Mouse (Mus musculus) forebrain, embryonic 14.5 days (tissue): ENCODE results near the gene Cpox. TPM values are rescaled to one million over a fixed set of nuclear protein-coding genes. Genes with fewer than 3 reads are reported as not detected.
"Not testable (repeated sequence)": the region's sequence is repeated elsewhere in the genome, so short reads cannot be mapped to it uniquely, and the experiment has no call there.

Experiments
- ATAC-seq: fragments of 200-750 bp; cut with Nextera tagmentation; 2 replicates; pipeline ENCODE4 v1.8.0; 2017; ENCODE audit warnings: mild to moderate bottlenecking, moderate library complexity
- DNase-seq: peaks from one replicate; pipeline ENCODE4 v3.0.0-alpha.2; 2015; ENCODE audit warnings: low spot score
- H3K27ac ChIP-seq: fragments of 300-500 bp; sonication (generic); 2 replicates; pipeline ENCODE4 v1.5.1; 2014; ENCODE audit warnings: low read depth, mild to moderate bottlenecking, control low read depth, low read length, moderate library complexity
- H3K27me3 ChIP-seq: fragments of 300-500 bp; sonication (generic); replicated peaks from 2 replicates; pipeline ENCODE4 v1.6.1; 2014; ENCODE audit warnings: low read length, control low read depth, mixed read lengths; ENCODE audit not compliant: control insufficient read depth, insufficient read depth
- H3K36me3 ChIP-seq: fragments of 300-500 bp; sonication (generic); 2 replicates; pipeline ENCODE4 v1.6.1; 2014; ENCODE audit warnings: low read length, control low read depth; ENCODE audit not compliant: control insufficient read depth, insufficient read depth
- H3K4me1 ChIP-seq: fragments of 300-500 bp; sonication (generic); 2 replicates; pipeline ENCODE4 v1.6.1; 2014; ENCODE audit warnings: antibody characterized with exemption, low read length, control low read depth; ENCODE audit not compliant: control insufficient read depth, insufficient read depth
- H3K4me2 ChIP-seq: fragments of 300-500 bp; sonication (generic); 2 replicates; pipeline ENCODE4 v1.6.1; 2014; ENCODE audit warnings: mild to moderate bottlenecking, control low read depth, low read length
- H3K4me3 ChIP-seq: fragments of 300-500 bp; sonication (generic); 2 replicates; pipeline ENCODE4 v1.5.1; 2014; ENCODE audit warnings: low read depth, low read length, control low read depth
- H3K9ac ChIP-seq: fragments of 300-500 bp; sonication (generic); 2 replicates; pipeline ENCODE4 v1.6.1; 2014; ENCODE audit warnings: mild to moderate bottlenecking, low read length, control low read depth, moderate library complexity
- H3K9me3 ChIP-seq: fragments of 300-500 bp; sonication (generic); replicated peaks from 2 replicates; pipeline ENCODE4 v1.6.1; 2016; ENCODE audit warnings: low read length, control low read depth, mixed read lengths; ENCODE audit not compliant: control insufficient read depth
- WGBS: fragments of 180-500 bp; shearing (Covaris S2); extraction: QIAGEN DNeasy Blood & Tissue Kit; methylation state at CpG from one replicate; pipeline ENCODE4 v1.1.7; 2014; 5-methylcytosine and 5-hydroxymethylcytosine counted together
- polyA plus RNA-seq: library from polyadenylated mRNA; unstranded; fragments of >200 nt; fragmentation: Nextera tagmentation; extraction: Ambion mirVana; gene quantifications from 2 replicates; pipeline ENCODE4 v1.2.1, GENCODE M21; 2014

Cpox gene
- polyA plus RNA-seq, 1 experiment from 2014 or later: 8.9 TPM

DNA sequence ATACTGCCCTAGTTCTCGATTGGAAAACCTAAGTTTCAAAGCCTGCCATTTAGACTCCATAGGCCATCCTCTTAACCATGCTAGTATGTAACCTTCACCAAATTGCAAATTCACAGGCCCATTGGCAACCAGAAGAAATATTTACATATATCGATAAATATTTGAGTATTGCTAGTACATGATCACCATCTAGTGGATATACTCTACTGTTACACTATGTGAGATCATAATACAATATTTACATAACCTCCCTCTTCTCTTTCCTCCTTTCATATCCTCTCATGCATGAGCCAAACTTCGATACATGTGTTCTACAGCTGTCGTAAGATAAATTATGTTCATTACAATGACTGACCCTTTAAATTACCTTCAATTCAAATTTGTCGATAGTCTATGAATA, 7.1 kb upstream of the Cpox start:
- no peak overlapping the region for H3K4me2 ChIP-seq
- no peaks in the 10 kb centered on the region for H3K9me3 ChIP-seq
- H3K27me3 ChIP-seq: no peaks in the 10 kb centered on the region
- H3K9ac ChIP-seq: no peak overlapping the region
- DNase-seq (peak; percentile 64), ATAC-seq (peak; percentile 55; the same call in 1 of the 2 replicates)
- H3K27ac ChIP-seq: no peak overlapping the region
- no peaks in the 10 kb centered on the region for H3K36me3 ChIP-seq
- no peaks in the 10 kb centered on the region for H3K4me1 ChIP-seq
- H3K4me3 ChIP-seq: no peak overlapping the region
- 75% methylated on average over 5 of the region's 5 CpGs for WGBS

DNA sequence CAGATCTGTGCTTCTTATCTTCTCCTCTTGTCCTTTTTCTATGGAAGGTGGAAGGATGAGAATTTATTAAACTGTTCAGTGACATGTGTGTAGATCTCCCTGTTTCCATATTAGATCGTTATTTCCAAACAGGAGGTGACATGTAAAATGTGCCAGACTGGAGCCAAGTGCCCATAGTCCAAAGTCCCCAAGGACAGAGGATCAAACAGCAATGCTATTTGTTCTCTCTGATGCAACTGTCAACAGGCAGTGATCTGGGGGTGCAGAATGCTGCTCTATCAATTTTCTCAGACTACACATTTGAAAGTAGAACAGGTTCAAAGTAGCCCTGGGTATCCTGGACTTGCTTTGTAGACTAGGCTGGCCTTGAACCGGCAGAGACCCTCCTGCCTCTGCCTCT, 6.3 kb upstream of the Cpox start:
- no peaks in the 10 kb centered on the region for H3K36me3 ChIP-seq
- H3K9ac ChIP-seq: no peak overlapping the region
- DNase-seq (no peak), ATAC-seq (no peak)
- WGBS: 84% methylated on average over 2 of the region's 2 CpGs
- no peak overlapping the region for H3K4me3 ChIP-seq
- H3K4me2 ChIP-seq: no peak overlapping the region
- no peak overlapping the region for H3K27ac ChIP-seq
- no peaks in the 10 kb centered on the region for H3K27me3 ChIP-seq
- no peaks in the 10 kb centered on the region for H3K4me1 ChIP-seq
- no peaks in the 10 kb centered on the region for H3K9me3 ChIP-seq

DNA sequence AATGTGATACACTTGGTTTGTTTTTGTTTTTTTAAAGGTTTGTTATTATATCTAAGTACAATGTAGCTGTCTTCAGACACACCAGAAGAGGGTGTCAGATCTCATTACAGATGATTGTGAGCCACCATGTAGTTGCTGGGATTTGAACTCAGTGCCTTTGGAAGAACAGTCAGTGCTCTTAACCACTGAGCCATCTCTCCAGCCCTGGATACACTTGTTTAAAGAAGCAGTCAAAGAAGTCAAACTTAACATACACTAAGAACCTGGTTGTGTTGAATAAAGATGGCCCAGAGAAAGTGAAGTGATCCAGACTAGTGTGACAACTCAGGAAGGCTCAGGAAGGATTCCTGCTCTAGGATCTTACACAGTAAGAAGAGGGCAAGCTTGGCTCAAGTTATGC, 5.0 kb upstream of the Cpox start:
- not testable (repeated sequence) for H3K4me2 ChIP-seq, H3K4me3 ChIP-seq, H3K9me3 ChIP-seq, DNase-seq, H3K9ac ChIP-seq, H3K27ac ChIP-seq, H3K36me3 ChIP-seq, H3K4me1 ChIP-seq, ATAC-seq, H3K27me3 ChIP-seq

DNA sequence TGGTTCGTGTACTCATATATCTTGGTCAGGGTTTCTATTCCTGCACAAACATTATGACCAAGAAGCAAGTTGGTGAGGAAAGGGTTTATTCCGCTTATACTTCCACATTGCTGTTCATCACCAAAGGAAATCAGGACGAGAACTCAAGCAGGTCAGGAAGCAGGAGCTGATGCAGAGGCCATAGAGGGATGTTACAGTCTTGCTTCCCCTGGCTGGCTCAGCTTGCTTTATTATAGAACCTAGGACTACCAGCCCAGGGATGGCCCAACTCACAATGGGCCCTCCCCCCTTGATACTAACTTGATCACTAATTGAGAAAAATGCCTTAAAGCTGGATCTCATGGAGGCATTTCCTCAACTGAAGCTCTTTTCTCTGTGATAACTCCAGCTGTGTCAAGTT, 3.4 kb upstream of the Cpox start:
- H3K27me3 ChIP-seq, H3K4me1 ChIP-seq, DNase-seq, H3K9ac ChIP-seq, H3K27ac ChIP-seq, H3K4me3 ChIP-seq, H3K9me3 ChIP-seq, H3K36me3 ChIP-seq, H3K4me2 ChIP-seq, ATAC-seq: not testable (repeated sequence)
- 87% methylated on average over 3 of the region's 3 CpGs for WGBS

DNA sequence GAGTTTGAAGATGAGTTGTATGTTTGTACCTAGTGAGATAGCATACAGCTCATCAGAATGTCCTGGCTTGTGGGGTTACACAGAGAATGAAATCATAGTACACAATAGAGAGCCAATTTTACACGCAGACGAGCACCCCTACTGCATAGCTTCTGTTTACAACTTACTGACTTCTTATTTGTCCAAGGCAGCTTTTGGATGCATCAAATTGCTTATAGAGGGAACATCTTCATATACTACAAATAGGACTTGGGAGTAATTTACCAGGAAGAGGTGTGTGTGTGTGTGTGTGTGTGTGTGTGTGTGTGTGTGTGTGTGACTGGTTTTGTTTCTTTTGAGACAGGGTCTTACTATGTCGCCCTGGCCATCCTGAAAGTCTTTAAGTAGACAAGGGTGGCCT, 1.5 kb upstream of the Cpox start:
- WGBS: 84% methylated on average over 3 of the region's 3 CpGs
- H3K9ac ChIP-seq: no peak overlapping the region
- DNase-seq: no peak

DNA sequence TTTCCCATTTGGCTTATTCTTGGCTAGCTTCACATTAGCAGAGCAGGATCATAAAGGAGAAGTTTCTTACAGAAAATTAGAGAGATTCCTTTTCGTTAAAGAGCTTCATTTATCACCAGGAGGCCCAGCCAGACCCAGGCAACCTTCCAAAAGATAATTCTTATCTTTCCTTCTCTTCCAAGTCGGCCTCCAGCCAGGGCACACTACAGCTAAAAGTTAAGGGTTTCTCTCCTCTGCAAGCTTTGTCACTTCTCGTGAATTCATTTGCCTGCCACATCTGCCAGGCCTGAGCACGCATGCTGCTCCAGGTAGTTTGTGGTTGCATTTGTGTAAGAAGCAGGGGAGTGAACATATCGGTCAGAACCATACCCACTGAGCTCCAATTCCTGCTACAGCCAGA, 828 bp upstream of the Cpox start:
- Histone ChIP-seq H3K4me3 (no peak overlapping the region), H3K9me3 (no peaks in the 10 kb centered on the region), H3K36me3 (peaks cover 6% of the 10 kb centered on the region; the same call in 1 of the 2 replicates), H3K4me1 (no peaks in the 10 kb centered on the region), H3K9ac (no peak overlapping the region), H3K27me3 (no peaks in the 10 kb centered on the region), H3K27ac (no peak overlapping the region), H3K4me2 (0 out of 2 replicates have a peak overlapping the region, but pooled peaks have one; percentile 88)
- no peak for ATAC-seq
- DNase-seq: no peak
- 58% methylated on average over 5 of the region's 5 CpGs for WGBS

More for the DNA sequence above, 1.5 kb upstream of the Cpox start:
- Histone ChIP-seq H3K9me3 (no peaks in the 10 kb centered on the region), H3K36me3 (no peaks in the 10 kb centered on the region; the same call in 1 of the 2 replicates), H3K4me1 (no peaks in the 10 kb centered on the region), H3K27ac (no peak overlapping the region), H3K4me2 (no peak overlapping the region), H3K27me3 (no peaks in the 10 kb centered on the region), H3K4me3 (no peak overlapping the region)
- ATAC-seq: no peak

DNA sequence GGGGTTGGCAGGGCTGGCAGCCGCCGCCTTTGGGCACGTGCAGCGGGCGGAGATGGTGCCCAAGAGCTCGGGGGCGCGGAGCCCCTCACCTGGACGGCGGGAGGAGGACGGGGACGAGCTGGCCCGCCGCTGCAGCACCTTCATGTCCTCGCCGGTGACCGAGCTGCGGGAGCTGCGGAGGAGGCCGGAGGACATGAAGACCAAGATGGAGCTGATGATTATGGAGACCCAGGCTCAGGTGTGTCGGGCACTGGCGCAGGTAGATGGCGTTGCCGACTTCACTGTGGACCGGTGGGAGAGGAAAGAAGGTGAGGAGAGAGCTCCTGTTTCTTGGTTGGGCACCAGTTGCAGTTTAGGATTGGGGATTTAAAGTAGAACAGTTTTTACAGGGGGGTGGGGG, 551 bp downstream of the Cpox start:
- DNase-seq: peak; percentile 27
- no peaks in the 10 kb centered on the region for H3K9me3 ChIP-seq
- no peaks in the 10 kb centered on the region for H3K27me3 ChIP-seq
- no peak; the same call in 1 of the 2 replicates for ATAC-seq
- WGBS: 0% methylated on average over 25 of the region's 25 CpGs
- H3K9ac ChIP-seq: peak overlapping the region; percentile 85
- peak overlapping the region; percentile 88 for H3K4me2 ChIP-seq
- H3K4me1 ChIP-seq: no peaks in the 10 kb centered on the region
- peak overlapping the region; percentile 84 for H3K4me3 ChIP-seq
- H3K36me3 ChIP-seq: peaks cover 15% of the 10 kb centered on the region; the same call in 1 of the 2 replicates
- H3K27ac ChIP-seq: peak overlapping the region; percentile 79

DNA sequence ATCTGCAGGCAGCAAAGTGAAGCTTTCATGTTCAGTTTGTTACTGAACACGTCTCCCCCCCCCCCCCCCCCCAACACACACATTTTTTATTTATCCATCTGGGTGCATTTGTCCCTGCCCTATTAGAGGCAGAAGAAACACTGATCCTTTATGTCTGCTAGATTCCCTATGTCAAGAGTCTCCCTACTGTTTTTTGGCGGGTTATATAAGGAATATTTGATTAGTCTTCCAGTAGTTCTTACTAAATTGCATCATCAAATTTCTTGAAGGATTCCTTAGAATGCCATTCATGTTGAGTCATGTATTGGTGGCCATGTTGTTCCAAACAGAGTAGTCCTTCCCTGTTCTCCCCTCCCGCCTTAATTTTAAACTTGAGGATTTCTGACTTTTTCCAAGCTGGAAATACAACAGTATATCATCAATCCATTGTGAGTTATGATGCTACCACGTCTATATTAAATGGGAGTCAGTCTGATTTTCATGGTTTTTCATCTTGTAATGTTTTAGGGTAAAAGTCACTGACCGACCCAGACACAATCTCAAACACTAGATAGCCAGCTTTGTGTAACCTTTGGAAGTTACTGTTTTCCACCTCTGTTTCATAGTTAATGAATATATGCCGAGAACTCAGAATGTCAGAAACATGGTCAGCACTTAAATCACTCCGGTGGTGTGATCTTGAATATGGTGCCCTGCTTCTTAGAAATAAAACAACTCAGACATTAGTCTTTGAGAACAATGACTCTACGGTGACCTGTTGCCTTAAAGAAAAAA, 1.3 kb downstream of the Cpox start:
- H3K27ac ChIP-seq: no peak overlapping the region
- H3K27me3 ChIP-seq: no peaks in the 10 kb centered on the region
- peak overlapping the region; percentile 84 for H3K4me3 ChIP-seq
- ATAC-seq (no peak), DNase-seq (peak; percentile 3)
- H3K4me2 ChIP-seq: peak overlapping the region; percentile 88
- no peak overlapping the region for H3K9ac ChIP-seq
- H3K9me3 ChIP-seq: no peaks in the 10 kb centered on the region
- WGBS: 78% methylated on average over 8 of the region's 8 CpGs
- no peaks in the 10 kb centered on the region for H3K4me1 ChIP-seq
- peaks cover 21% of the 10 kb centered on the region; the same call in 1 of the 2 replicates for H3K36me3 ChIP-seq

DNA sequence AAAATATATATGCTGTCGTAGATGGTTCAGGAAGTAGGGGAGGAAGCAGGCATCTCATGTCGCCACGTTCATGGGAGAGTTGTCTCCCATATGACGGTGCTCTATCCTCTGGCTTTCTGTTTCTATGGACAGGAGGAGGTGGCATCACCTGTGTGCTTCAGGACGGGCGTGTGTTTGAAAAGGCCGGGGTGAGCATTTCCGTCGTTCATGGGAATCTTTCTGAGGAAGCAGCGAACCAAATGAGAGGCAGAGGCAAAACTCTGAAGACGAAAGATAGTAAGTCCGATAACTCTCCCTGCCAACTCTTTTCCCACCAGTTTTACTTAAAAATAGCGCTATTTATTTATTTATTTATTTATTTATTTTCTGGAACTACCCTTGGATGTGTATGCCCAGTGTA, 2.3 kb downstream of the Cpox start:
- no peak overlapping the region for H3K4me2 ChIP-seq
- H3K27ac ChIP-seq: no peak overlapping the region

More for the DNA sequence above, 2.3 kb downstream of the Cpox start:
- no peak for ATAC-seq
- Histone ChIP-seq H3K27me3 (no peaks in the 10 kb centered on the region), H3K36me3 (peaks cover 24% of the 10 kb centered on the region), H3K4me1 (no peaks in the 10 kb centered on the region), H3K9ac (no peak overlapping the region), H3K4me3 (no peak overlapping the region), H3K9me3 (no peaks in the 10 kb centered on the region)
- DNase-seq: no peak
- 96% methylated on average over 13 of the region's 13 CpGs for WGBS
